Mouse (Mus musculus) right cerebral cortex, postnatal 10 days (tissue): ENCODE data around the gene Nipal4.
"Not testable (repeated sequence)": the region's sequence is repeated elsewhere in the genome, so short reads cannot be mapped to it uniquely, and the experiment has no call there.

Experiments
- DNase-seq, 2 experiments: peaks; one replicate each; pipeline ENCODE4 v3.0.0; 2021; ENCODE audit warnings: low spot score in 2 of 2

Nipal4 gene

DNA sequence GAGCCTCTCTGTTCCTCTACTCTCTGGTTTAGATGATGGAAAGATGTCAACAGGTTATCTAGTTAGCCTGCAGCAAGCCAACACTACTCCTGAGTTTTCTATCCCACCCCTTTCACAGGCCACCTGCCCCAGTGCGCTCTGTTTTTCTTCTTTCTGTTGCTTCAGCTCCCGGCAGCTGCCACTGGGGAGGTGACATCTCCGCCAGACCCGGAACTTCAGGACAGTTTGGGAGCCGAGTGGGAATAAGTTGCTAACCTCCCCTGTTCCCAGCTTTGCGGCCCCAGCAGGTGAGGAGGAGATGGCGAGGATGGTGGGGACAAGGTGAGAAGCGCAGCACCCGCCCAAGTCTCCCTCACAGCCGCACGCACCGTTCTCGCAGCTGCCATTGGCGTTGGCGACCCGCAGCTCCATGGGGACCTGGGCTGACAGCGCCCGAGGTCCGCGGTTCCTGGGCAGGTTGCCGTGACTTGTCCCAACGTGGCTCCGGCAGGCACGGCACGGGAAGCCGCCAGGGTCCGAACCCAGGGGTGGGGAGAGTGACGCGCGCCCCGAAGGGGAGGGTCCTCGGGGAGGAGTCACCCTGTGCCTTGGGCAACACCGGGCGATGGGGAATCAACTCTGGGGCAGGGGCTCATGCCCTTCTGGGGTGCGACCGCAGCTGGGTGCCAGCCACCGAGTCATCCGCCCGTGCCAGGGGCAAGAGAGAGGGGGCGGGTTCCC, at the start of gene Nipal4:
Nipal4 (minus strand) TSS at position 643 of the 720 bp plus-strand sequence.
- DNase-seq = peak in 1 of 2 experiments; percentile 27

DNA sequence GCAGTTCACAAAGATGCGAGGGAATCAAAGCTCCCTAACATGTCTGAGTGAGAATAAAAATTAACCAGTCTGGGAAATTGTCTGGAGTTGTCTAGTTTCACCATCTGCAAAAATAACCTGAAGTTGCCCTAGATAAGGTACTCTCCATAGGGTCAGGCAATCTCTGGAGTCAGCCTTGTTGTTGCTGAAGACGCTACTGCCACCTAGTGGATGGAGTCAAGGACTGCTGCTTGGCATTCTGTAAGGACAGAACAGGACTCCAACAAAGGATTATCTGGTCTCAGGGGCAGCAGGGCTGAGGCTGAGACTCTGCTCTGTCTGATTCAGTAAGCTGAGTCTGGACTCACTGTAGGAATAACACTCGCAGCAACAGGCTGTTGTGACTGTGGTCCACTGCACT, 49.0 kb upstream of the Nipal4 start:
- DNase-seq = peak; percentile 72 to 74

DNA sequence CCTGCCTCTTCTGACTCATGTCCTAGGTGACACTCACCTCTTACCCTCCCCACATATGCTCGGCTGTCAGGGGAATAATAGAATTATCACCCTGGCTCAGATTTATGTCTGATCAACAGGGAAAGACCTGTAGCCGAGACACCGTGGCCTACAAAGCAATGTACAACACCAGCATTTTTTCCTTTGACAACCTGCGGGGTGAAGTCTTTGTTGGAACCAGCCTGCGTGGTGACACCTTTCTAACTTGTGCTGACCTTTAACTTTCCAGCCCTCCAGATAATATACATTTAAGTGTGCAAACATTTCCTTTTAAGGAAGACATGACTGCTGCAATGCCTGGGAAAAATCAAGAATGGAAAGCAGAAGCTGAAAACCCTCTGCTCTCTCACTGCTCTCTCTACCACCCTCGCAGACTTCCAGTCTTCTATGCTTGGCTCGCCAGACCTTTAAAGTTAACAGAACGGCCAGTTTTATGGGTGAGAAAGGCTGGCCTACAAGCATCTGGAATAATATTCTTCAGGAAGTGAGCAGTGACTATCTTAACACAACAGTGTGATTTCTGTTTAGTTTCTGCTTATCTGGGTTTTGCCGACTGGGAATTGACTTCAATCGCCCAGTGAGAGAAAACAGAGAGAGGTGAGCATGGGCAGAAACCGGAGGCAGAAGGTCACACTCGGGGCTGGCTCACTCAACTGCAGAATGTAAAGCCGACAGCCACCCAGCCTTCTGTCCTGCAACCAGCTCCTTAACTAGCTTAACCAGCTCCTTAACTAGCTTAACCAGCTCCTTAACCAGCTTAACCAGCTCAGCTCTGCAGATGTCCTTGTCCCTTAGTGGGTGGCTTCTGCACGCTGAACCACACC, 48.3 kb upstream of the Nipal4 start:
- no peak for DNase-seq

DNA sequence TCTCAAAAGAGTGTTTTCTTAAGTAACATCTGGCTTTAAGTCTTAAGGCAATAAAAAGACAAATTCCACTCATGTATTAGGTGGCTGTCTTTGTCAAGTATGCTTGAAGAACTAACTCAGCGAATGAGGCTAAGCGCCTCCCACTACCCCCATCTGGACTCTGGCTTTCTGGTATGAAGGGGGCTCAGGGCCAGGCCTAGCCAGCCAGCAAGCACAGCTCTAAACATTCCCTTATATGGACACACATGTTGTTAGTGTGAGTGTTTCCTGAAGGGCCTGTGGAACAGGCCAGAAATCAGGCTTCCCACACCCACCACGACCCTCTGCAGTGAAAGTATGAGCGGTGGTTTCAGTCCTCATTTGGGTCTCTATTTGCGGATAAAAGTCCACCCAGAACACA, 47.5 kb upstream of the Nipal4 start:
- no peak for DNase-seq

DNA sequence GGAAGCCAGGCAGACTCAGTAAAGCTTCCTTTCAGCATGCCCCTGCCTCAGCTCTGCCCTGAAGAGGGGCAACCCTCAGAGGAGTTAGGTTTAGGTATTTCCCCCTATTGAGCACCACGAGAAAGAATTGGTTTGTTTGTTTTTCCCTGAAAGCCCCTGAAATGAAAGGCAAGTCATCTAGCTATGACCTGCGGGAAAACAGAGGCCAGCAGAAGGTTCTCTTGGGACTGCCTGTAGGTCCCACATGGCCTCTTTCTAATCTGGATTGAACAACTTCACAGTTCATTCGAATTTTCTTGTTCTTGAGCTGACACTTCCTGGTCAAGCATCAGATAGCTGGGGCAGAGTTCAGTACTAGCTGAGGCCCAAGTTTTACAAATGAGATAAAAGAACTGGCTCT, 45.5 kb upstream of the Nipal4 start:
- no peak for DNase-seq

DNA sequence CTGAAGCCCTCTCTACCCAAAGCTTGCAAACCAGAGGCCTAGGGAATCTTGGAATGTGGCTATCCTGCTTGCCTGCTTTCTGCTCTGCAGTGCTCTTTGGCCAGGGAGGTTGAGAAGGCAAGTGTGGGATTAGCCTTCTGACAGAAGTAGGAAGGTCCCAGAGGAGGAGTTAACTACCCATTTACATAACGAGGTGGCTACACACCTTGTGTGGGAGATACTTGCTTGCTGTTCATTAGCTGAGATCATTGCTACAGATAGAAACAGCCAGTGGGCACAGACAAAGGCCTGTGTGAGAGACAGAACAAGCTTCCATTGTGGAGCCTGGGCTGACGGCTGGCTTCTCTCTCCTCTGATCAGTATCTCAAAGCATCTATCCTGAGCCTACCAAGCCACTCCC, 43.6 kb upstream of the Nipal4 start:
- DNase-seq = no peak

DNA sequence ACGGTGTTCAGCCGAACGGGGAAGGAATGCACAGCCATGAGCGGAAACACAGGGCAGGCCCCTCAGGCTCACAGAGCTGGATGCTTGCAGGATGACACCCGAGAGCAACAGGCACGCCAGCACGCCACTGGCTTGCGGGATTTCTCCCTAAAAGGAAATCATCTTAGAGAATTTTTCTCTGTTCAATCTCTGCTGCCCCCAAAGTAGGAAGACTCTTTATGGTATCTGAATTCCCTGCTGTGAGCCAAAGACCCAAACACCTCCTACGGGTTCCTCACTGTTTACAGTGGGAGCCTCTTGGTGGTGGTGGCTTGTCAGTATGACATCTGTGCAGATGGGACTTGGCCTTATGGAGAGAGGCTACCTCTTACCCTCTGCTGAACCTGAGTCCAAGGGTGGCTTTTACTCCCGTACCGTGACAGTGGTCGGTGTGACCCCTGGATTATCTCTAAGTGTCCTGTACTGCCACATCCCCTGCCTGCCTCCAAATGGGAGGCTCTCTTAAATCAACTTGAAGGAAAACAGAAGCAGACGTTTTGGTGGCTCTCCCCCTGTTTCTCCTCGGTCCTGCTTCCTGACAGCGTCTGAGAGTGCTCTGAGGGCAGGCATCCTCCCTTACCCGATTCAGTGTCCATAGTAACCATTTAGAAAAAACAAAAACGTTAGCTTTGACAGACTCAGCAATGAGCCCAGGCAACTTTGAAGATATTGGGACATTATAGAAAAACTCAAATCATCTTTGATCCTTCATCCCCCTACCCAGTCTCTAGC, 39.5 kb upstream of the Nipal4 start:
- DNase-seq = no peak

DNA sequence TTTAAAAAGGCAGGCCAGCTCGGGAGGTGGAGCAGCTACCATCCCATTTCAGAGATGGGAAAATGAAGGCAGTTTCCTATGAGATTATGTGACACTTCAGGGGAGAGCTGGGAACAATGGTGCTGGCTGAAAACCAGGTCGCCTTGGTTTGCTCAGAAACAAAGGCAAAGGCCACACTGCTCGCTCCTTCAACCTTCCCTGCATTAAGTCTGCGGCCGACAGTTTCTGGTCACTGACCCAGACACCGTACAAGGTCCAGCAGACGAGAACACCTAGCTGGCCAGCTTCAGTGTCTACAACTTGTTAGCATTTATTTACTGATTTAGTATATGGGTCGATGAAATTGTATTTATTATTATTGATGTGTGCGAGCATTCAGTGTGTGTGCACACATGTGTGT, 38.5 kb upstream of the Nipal4 start:
- no peak for DNase-seq

DNA sequence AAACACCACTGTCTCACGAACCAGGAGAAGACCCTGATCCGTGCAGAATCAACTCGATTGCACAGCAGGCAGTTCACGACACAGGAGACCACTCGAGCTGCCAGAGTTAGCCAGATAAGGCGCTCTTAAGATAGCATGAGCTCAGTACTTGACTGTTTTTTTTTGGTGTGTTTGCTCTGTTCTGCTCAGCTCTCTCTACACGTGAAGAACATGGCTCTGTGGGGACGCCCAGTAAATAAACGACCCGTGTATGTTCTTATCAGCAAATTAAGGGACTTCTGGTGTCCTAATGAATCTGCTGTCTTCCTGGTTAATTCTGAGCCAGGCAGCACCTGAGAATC, 36.2 kb upstream of the Nipal4 start:
- no peak for DNase-seq

DNA sequence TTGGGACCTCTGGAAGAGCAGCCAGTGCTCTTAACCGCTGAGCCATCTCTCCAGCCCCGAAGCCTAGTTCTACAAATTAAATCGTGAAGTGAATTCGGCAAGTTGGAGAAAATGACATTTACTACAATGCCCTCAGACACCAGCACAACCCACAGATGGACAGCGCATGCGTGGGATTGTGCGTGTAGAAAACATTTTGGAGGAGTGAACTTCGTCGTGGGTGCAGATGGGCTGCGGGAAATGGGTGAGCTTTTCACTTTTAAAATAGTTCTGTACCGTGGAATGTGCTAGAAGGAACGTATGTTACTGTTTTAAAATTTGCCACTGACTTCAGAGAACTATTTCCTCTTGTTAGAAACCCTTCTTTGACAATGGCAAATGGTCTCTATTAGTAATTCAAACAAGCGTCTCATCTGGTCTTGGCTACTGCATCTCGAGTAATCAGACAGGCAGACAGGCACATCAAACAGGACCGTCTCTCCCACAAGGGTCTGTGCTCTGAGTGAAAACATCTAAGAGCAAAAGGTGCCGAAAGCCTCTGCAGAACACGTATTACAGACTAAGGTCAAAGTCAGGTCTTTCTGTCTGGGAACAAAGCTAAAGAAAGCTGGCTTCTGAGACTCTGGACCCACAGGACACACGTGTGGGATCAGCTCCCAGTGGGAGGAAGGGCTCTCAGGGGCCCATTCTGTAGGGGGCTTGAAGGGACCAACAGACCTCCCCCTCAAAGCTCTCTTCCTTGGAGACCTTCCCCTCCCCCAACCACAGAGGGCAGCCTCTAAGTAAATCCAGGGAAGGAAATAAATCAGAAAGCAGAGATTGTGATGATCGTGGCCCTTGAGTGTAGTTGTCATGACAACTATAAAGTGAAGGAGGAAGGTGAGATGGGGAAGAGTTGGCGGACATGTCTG, 35.6 kb upstream of the Nipal4 start:
- peak; percentile 80 to 89 for DNase-seq

DNA sequence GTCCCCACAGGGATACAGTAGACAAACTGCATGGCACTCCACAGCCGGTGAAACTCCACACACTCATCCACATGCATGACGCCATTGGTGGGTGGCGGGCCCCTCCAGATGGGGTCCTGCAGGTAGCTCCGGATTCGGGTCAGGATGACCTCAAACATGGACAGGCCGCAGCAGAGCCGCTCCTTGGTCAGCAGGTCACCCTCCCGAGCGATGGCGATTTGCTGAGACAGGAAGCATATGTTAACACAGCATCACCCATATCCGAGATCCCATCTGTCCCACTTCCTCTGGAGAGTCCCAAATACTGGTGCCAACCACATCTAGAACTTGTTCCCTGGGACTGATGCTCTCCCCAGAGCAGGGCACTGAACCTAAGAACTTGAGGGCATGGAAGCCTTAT, 34.4 kb upstream of the Nipal4 start:
- no peak for DNase-seq

DNA sequence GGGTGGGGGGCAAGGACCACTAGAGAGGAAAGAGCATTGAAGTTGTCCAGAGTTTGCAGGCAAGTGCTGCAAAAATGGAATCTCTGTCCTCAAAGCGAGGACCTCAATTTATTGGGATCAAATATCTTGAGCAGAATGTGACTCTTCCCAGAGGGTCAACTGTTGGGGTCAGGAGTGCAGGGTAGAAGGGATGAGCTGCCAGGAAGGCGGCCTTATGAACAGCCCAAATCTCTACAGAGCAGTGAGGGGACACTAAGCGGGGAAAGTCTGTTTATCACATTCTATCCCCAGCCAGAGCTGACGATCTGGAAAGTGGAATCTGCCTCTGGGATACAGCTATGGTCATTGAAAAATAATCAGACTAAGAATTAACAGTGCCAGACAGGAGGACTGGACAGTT, 27.9 kb upstream of the Nipal4 start:
- DNase-seq = no peak

DNA sequence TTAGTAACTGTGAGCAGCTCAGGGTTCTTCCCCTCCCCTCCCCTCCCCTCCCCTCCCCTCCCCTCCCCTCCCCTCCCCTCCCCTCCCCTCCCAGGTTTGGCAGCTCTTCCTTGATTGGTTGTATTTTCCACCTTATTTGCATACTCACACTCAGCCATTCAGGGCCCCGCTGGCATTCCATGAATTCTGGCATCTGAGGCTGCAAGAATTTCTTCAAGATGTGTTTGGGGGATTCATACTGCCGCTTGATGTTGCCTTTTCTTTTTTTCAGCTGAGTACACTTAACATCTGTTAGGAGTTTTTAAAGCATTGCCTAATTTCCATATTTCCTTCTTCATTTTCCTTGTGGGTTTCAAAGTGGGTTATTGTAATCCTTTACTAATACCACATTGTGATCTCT, 22.0 kb upstream of the Nipal4 start:
- no peak for DNase-seq

DNA sequence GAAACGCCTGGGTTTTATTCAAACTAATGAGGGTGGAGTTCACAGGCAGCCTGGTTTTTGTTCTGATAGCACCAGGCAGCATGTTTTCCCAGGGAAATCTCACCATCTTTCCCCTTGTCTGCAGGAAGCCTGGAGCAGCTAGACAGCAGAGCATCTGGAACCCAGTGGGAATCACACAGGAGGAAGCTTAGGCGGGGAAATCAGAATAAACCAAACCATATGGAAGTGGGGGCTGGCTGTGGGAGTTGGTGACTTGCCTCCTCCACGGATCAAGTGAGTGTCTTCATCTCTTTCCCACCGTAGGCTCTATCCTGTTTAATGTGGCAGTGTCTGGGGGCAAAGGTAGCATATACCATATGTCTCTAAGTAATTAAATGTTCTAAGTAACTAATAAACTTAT, 19.2 kb upstream of the Nipal4 start:
- DNase-seq = peak; percentile 40 to 65

DNA sequence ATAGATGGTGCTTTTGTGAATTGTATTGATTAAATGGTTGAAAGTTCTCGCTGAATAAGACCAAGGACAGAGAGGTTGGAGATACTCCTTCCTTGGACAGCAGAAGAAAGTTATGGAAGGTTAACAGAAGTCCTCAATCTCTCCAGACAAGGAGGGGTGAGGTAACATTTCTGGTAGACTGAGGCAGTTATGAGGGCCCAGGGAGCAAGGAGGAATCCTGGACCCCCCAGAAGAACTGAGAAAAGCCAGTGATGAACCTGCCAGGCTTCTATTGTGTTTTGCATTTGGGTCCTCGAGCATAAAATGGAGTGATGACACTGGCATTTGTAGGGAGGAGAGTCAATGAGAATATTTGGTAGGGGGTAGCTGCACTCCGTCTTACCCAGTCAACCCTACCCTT, 18.6 kb upstream of the Nipal4 start:
- no peak for DNase-seq

DNA sequence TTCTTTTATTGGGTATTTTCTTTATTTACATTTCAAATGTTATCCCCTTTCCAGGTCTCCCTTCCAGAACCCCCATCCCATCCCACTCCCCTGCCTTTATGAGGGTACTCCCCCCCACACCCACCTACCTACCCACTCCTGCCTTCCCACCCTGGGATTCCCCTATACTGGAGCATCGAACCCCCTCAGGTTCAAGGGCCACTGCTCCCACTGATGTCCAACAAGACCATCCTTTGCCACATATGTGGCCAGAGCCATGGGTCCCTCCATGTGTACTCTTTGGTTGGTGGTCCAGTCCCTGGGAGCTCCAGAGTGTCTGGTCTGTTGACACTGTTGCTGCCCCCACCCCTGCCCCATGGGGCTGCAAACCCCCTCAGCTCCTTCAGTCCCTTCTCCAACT, 15.7 kb upstream of the Nipal4 start:
- not testable (repeated sequence) for DNase-seq

DNA sequence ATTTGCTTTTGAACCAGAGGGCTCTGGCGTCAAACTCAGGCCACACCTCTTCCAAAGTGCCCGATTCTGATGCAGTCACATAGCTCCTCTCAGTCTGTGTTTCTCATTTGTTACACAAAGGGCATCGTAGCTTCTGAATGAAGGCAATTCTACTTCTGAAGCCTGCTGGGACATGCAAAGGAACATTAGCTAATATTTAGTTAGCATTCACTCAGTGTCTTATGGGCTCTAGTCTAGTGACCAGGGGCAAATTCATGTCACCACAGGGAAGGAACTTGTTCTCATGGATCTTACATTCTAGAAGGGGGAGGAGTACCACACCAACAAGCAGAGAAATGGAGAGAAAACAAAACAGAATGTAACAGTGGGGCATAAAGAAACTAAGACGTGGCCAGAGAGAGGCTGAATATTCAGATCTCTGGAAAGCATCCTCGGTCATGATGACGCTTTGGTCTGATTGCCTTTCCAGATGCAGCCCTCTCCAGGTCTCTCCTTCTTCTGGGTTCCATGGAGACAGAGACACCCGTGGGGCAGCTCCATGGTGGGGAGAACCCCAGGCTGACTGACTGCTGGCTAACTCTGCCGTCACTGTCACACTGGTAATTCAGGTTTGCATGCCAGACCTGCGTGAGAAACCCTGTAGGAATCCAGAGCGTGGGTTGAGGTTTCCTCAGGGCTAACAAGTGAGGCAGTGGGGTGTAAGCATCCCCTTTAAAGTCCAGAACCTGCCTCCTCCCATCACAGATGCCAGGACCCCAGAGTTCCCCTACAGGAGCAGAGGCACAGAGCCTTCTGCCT, 11.1 kb upstream of the Nipal4 start:
- no peak for DNase-seq

DNA sequence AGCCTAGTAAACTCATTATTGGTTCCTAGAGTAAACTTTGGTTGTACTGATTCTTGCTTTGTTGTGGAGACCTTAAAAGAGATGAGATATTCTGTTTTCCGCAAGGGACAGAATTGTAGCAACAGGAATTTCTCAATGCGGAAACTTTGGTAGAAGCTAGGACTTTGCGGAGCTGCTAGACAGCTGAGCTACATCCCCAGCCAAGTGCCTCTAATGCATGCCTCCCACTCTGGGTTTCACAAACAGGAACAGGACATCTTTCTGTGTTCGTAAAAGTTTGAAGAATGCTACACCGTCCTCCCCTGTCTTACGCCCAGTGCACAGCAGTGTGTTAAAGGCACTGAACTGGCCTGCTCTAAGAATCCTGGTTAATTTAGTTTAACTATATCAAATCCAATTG, 9.8 kb upstream of the Nipal4 start:
- DNase-seq = no peak

DNA sequence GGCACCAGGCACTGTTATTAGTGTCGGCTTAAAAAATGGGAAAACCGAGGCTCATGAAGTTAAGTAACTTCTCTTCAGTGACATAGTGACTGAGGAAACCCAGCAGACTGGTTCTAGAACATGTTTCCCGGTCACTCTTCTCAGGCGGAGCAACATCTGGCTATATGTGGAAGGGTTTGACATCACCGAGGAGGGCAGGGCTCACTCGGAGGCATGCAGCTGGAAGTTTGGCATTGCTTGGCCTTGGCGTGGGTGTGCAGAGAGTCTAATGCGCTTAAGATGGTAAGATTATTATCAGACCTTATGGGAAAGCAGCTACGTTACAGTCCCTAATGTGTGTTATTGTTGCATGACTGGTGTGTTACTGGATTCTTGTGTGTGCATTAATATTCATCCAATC, 5.8 kb upstream of the Nipal4 start:
- DNase-seq = no peak

DNA sequence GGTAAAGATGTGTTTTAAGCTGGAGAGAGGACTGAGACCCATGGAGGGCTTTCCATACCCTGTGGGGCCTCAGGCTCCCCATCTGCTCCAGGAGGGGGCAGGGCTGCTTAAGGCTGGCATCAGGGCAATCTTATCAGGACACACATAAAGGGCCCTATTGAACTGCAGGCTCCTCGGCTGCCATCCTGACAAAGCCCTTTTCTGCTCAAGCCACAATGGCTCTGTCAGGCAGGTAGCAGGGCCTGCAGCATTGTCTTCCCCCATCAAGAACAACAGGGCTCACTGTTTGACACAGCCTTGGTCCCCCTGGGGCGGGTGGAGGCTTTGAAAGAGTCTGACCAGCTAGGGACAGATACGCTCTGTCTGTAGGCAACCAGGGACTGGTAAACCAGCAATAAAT, 3.6 kb upstream of the Nipal4 start:
- DNase-seq = no peak

DNA sequence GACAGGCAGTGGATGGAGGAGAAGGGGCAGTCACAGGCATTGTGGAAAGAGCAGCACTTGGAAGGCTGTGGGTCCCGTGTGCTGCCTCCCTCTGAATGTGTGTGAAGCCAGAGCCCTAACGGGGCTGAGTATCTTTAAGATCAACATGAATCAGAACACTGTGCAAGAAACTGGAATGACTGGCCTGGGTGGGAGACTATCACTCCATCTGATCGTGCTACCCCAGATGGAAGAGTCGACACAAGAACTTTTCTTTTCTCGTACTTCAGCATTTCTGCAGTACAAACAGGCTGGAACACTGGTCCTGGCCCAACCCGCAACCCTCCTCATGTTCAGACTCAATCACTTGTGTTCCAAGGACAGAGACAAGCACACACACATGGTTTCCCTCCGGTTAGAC, 2.2 kb upstream of the Nipal4 start:
- DNase-seq = no peak
